Mouse (Mus musculus): Measurements from ENCODE around the gene H2al2a. TPM values are rescaled to one million over a fixed set of nuclear protein-coding genes. Genes with fewer than 3 reads are reported as not detected.

H2al2a gene
- polyA plus RNA-seq, 1 experiment from 2014 or later, result not detected

DNA sequence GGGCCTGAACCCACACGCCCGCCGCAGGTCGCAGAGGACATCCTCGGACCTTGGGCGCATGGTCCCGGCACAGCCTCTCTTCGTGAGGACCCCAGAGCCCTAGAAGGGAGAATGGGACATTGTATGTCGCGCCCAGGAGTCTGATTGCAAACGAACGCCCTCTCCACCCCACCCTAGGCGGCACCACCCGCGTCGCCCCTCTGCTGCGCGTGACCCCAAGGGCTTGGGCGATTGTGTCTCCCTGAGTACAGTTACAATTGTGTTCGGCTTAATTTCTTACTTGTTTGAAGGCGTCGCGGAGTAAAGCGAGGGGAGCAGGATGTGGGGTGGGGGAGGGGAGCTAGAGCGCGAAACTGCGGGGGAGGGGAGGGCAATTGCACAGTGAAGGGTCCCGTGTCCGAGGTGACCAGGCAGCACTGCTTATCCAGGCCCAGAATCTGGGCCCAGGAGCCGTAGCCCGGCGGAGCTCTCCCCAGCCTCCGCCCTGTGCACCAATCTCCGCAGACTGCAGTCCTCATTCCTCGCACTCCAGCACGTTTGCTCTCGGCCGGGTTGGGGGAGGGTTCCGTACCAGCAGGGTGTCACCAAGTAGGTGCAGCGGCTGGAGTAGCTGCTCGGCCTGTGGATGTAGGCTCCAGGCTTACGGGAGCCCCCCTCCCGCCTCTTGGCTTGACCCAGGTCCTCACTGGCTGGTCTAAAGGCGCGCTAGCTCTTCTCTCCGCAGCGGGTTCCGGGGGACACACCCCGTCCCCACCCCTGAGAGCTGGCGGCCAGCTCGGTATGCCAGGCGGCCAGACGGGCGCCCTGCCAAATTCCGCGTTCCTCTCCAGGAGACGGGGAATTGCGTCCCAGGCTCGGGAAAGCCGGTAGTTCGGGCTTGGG, 31.6 kb upstream of the H2al2a start:
- H3K27me3 ChIP-seq (ENCODE audit: insufficient read depth, low read length), result peaks cover 61% of the 10 kb centered on the region
- peak; percentile 87 for DNase-seq
- no peak for TF ChIP-seq EP300 (IDR thresholded peaks at IDR 0.05; ENCODE audit: low read depth)
- no peak for TF ChIP-seq CTCF (IDR thresholded peaks at IDR 0.05; ENCODE audit: low read depth)
- peak overlapping the region; percentile 81 for H3K27ac ChIP-seq (ENCODE audit: low read depth)
- H3K4me1 ChIP-seq (ENCODE audit: insufficient read depth), result peaks cover 29% of the 10 kb centered on the region
- peak overlapping the region; percentile 94 for H3K4me2 ChIP-seq (ENCODE audit: low read depth, low read length)
- H3K9ac ChIP-seq (replicated peaks), result peak overlapping the region; percentile 67
- no peaks in the 10 kb centered on the region for H3K36me3 ChIP-seq (replicated peaks; ENCODE audit: insufficient read depth, low read length)
- ATAC-seq, result peak; percentile 54
- peak overlapping the region; percentile 68 for H3K4me3 ChIP-seq (ENCODE audit: low read depth, low read length)
- under 1% methylated on average over 61 of the region's 61 CpGs for WGBS (ENCODE audit: insufficient replicate concordance)
- no peaks in the 10 kb centered on the region for H3K9me3 ChIP-seq (ENCODE audit: low read length)

DNA sequence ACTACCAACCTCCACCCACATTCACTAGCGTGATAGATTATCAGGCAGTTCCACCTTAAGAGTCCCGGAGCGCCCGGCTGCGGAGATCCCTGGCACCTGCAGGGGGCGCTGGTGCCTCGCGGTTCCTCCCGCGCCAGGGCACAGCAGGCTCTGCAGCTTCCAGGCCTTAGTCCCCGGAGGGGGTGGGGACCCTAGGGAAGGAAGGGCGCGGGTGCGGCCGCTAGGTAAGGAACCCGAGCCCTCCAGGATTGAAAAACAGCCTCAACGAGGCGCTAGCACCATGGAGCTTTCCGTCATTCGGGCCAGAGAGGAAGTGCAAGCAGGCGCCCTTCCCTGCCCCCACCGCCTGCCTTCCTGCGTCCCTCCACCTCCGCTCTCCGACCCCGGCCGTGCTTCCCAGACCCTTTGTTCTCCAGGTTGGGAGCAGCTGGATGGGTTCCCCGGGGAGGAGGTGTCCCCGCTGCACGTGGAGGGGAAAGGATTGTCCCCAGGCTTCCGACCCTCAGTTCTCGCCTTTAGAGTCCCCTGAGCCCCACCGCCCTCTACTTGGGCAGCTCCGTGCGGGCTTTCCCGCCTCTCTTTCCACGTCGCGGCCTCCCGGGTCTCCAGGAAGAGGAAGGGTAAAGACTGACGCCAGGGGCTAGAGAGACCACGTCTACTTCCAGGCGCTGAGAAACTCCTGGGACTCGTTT, 30.8 kb upstream of the H2al2a start:
- Histone ChIP-seq H3K4me1 (ENCODE audit: insufficient read depth) (peaks cover 29% of the 10 kb centered on the region), H3K9me3 (ENCODE audit: low read length) (no peaks in the 10 kb centered on the region), H3K27ac (ENCODE audit: low read depth) (peak overlapping the region; percentile 81), H3K4me2 (ENCODE audit: low read depth, low read length) (peak overlapping the region; percentile 94), H3K27me3 (ENCODE audit: insufficient read depth, low read length) (peaks cover 53% of the 10 kb centered on the region), H3K4me3 (ENCODE audit: low read depth, low read length) (peak overlapping the region; percentile 68), H3K36me3 (replicated peaks; ENCODE audit: insufficient read depth, low read length) (no peaks in the 10 kb centered on the region), H3K9ac (replicated peaks) (peak overlapping the region; percentile 67)
- DNase-seq (peak; percentile 93), ATAC-seq (peak; percentile 84)
- TF ChIP-seq CTCF (IDR thresholded peaks at IDR 0.05; ENCODE audit: low read depth) (peak; percentile 97), EP300 (IDR thresholded peaks at IDR 0.05; ENCODE audit: low read depth) (no peak; the same call in 1 of the 2 replicates)
- under 1% methylated on average over 42 of the region's 44 CpGs for WGBS (ENCODE audit: insufficient replicate concordance)

DNA sequence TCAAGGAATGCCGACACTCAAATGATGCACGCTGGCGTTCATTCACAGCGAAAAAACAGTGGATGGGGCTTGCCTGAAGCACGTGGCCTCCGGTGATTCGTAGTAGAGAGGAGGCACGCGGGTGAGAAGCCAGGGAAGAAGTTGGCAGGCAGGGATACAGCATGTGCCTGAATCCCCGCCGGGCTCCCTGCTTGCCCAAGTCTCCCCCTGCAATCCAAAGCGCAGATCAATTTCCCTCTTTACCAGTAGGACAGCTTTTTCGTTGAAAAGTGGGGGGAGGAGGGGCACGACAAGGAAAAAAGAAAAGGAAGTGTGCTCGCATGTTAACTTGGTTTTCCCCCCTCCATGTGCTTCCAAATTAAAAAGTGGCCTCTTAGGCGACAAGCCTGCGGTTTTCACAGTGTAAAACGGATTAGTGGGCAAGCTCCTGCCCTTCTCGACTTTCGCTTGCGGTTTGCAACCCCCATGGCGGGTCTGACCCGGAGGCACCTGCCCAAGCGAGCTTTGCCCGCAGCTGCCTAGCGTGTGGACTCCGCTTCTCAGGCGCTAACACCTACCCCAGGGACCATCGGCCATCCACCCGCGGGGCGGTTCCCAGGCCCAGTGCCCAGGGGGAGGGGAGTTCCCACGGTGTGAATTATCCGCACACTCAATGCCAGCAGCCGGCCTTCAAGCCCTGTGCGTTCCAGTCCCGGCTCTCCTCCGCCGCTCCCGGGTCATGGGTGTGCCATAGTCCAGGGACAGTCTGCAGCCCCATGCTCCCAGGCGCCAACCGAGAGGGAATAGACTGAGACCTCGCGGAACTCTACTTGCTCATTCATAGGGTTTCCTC, 29.6 kb upstream of the H2al2a start:
- no peak for TF ChIP-seq EP300 (IDR thresholded peaks at IDR 0.05; ENCODE audit: low read depth)
- TF ChIP-seq CTCF (IDR thresholded peaks at IDR 0.05; ENCODE audit: low read depth), result no peak
- Histone ChIP-seq H3K27me3 (ENCODE audit: insufficient read depth, low read length) (peaks cover 40% of the 10 kb centered on the region), H3K27ac (ENCODE audit: low read depth) (no peak overlapping the region; the same call in 1 of the 2 replicates), H3K9me3 (ENCODE audit: low read length) (no peaks in the 10 kb centered on the region), H3K36me3 (replicated peaks; ENCODE audit: insufficient read depth, low read length) (no peaks in the 10 kb centered on the region), H3K9ac (replicated peaks) (peak overlapping the region; percentile 63), H3K4me3 (ENCODE audit: low read depth, low read length) (peak overlapping the region; percentile 68), H3K4me2 (ENCODE audit: low read depth, low read length) (peak overlapping the region; percentile 94), H3K4me1 (ENCODE audit: insufficient read depth) (peaks cover 21% of the 10 kb centered on the region)
- DNase-seq (peak; percentile 65), ATAC-seq (peak; percentile 26)
- WGBS (ENCODE audit: insufficient replicate concordance), result under 1% methylated on average over 44 of the region's 44 CpGs

DNA sequence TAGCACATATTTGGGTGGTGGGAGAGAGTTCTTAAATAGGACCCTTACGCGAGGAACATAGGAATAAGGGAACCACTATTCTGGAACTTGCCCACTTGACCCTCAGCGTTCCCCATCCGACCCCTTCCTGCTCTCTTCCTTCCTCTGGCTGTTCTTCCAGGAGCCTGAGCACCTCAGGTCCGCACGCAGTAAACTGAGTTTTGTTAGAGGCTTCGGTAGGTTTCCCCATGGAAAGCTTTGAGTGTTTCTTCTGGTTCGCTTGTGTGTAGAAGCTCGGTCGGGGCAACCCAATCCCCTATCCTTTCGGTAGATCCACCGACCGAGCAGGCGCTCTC, 29.0 kb upstream of the H2al2a start:
- no peaks in the 10 kb centered on the region for H3K36me3 ChIP-seq (replicated peaks; ENCODE audit: insufficient read depth, low read length)
- H3K27ac ChIP-seq (ENCODE audit: low read depth), result no peak overlapping the region
- peak overlapping the region; percentile 63 for H3K9ac ChIP-seq (replicated peaks)
- no peaks in the 10 kb centered on the region for H3K9me3 ChIP-seq (ENCODE audit: low read length)
- TF ChIP-seq CTCF (IDR thresholded peaks at IDR 0.05; ENCODE audit: low read depth), result no peak
- TF ChIP-seq EP300 (IDR thresholded peaks at IDR 0.05; ENCODE audit: low read depth), result no peak
- ATAC-seq (no peak), DNase-seq (no peak)
- peaks cover 17% of the 10 kb centered on the region for H3K4me1 ChIP-seq (ENCODE audit: insufficient read depth)
- H3K4me2 ChIP-seq (ENCODE audit: low read depth, low read length), result peak overlapping the region; percentile 94
- H3K27me3 ChIP-seq (ENCODE audit: insufficient read depth, low read length), result peaks cover 35% of the 10 kb centered on the region
- 1% methylated on average over 14 of the region's 14 CpGs for WGBS (ENCODE audit: insufficient replicate concordance)
- peak overlapping the region; percentile 68 for H3K4me3 ChIP-seq (ENCODE audit: low read depth, low read length)

DNA sequence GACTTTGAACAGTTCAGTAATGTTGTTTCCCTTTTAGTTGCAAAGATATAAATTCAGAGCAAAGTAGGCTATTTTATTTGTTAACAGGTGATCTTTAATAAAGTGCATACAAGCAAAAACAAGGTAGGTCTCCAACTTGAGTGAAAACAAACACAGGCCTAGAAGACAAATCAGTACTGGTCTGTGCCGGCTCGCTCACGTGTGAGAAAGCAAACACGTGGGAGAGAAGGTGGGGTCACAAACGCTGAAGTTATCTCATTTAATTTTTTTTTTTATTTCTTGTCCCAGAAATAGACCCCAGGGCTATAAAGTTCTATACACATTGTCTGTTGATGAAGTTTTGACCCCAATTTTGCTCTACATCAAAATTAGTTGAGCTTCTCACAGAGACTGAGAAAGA, 28.4 kb upstream of the H2al2a start:
- Histone ChIP-seq H3K4me2 (ENCODE audit: low read depth, low read length) (0 out of 2 replicates have a peak overlapping the region, but pooled peaks have one; percentile 94), H3K27me3 (ENCODE audit: insufficient read depth, low read length) (peaks cover 28% of the 10 kb centered on the region), H3K27ac (ENCODE audit: low read depth) (no peak overlapping the region), H3K4me1 (ENCODE audit: insufficient read depth) (peaks cover 17% of the 10 kb centered on the region), H3K36me3 (replicated peaks; ENCODE audit: insufficient read depth, low read length) (no peaks in the 10 kb centered on the region), H3K9me3 (ENCODE audit: low read length) (no peaks in the 10 kb centered on the region), H3K9ac (replicated peaks) (no peak overlapping the region), H3K4me3 (ENCODE audit: low read depth, low read length) (no peak overlapping the region)
- no peak for DNase-seq
- ATAC-seq, result no peak
- WGBS (ENCODE audit: insufficient replicate concordance), result 38% methylated on average over 5 of the region's 5 CpGs
- TF ChIP-seq CTCF (IDR thresholded peaks at IDR 0.05; ENCODE audit: low read depth) (no peak), EP300 (IDR thresholded peaks at IDR 0.05; ENCODE audit: low read depth) (no peak)
